Mouse (Mus musculus) hindbrain, embryonic 13.5 days (tissue): Measurements from ENCODE around the gene Qsox1. TPM values are rescaled to one million over a fixed set of nuclear protein-coding genes. Genes with fewer than 3 reads are reported as not detected.

Source experiments
- ATAC-seq: fragments of 200-750 bp; cut with Nextera tagmentation; 2 replicates; pipeline ENCODE4 v1.8.0; 2017; ENCODE audit warnings: moderate TSS enrichment; ENCODE audit not compliant: low FRiP score
- H3K27ac ChIP-seq: fragments of 300-500 bp; sonication (generic); 2 replicates; pipeline ENCODE4 v1.5.1; 2015; ENCODE audit warnings: inconsistent platforms, mild to moderate bottlenecking, moderate library complexity
- H3K27me3 ChIP-seq: fragments of 300-500 bp; sonication (generic); 2 replicates; pipeline ENCODE4 v1.6.1; 2015; ENCODE audit warnings: mild to moderate bottlenecking, inconsistent platforms
- H3K36me3 ChIP-seq: fragments of 300-500 bp; sonication (generic); 2 replicates; pipeline ENCODE4 v1.6.1; 2015; ENCODE audit warnings: mild to moderate bottlenecking, inconsistent platforms
- H3K4me1 ChIP-seq: fragments of 300-500 bp; sonication (generic); replicated peaks from 2 replicates; pipeline ENCODE4 v1.6.1; 2015; ENCODE audit warnings: inconsistent platforms
- H3K4me2 ChIP-seq: fragments of 300-500 bp; sonication (generic); 2 replicates; pipeline ENCODE4 v1.6.1; 2015; ENCODE audit warnings: inconsistent platforms, mild to moderate bottlenecking, moderate library complexity
- H3K4me3 ChIP-seq: fragments of 300-500 bp; sonication (generic); 2 replicates; pipeline ENCODE4 v1.5.1; 2015; ENCODE audit warnings: mild to moderate bottlenecking, inconsistent platforms
- H3K9ac ChIP-seq: fragments of 300-500 bp; sonication (generic); 2 replicates; pipeline ENCODE4 v1.6.1; 2015; ENCODE audit warnings: mild to moderate bottlenecking, inconsistent platforms
- H3K9me3 ChIP-seq: fragments of 300-500 bp; sonication (generic); 2 replicates; pipeline ENCODE4 v1.6.1; 2016; ENCODE audit warnings: inconsistent platforms
- WGBS: fragments of 180-500 bp; shearing (Covaris S2); methylation state at CpG from one replicate; pipeline ENCODE4 v1.1.7; 2015; 5-methylcytosine and 5-hydroxymethylcytosine counted together
- polyA plus RNA-seq: library from polyadenylated mRNA; unstranded; fragments of >200 nt; fragmentation: Nextera tagmentation; extraction: Ambion mirVana; gene quantifications from 2 replicates; pipeline ENCODE4 v1.2.1, GENCODE M21; 2015

Qsox1 gene
- polyA plus RNA-seq, 1 experiment from 2014 or later: 25.3 TPM

GRCm38 (mm10) chr1:155758711-155759110 is 54.0 kb downstream of the Qsox1 start:
- no peak overlapping the region for H3K9ac ChIP-seq
- 56% methylated on average over 4 of the region's 4 CpGs for WGBS
- ATAC-seq: no peak
- no peak overlapping the region for H3K4me2 ChIP-seq
- H3K4me1 ChIP-seq: peaks cover 2% of the 10 kb centered on the region; the same call in 1 of the 2 replicates
- no peak overlapping the region for H3K4me3 ChIP-seq
- peaks cover 72% of the 10 kb centered on the region for H3K27me3 ChIP-seq
- H3K36me3 ChIP-seq: no peaks in the 10 kb centered on the region
- H3K27ac ChIP-seq: no peak overlapping the region
- H3K9me3 ChIP-seq: no peaks in the 10 kb centered on the region

- no peaks in the 10 kb centered on the region for H3K9me3 ChIP-seq
- H3K36me3 ChIP-seq: no peaks in the 10 kb centered on the region
- peaks cover 75% of the 10 kb centered on the region for H3K27me3 ChIP-seq
- no peak overlapping the region for H3K4me2 ChIP-seq
- no peak overlapping the region for H3K27ac ChIP-seq
- peaks cover 2% of the 10 kb centered on the region; the same call in 1 of the 2 replicates for H3K4me1 ChIP-seq
- no peak overlapping the region for H3K4me3 ChIP-seq
- ATAC-seq: no peak
- WGBS: 54% methylated on average over 7 of the region's 7 CpGs
- H3K9ac ChIP-seq: no peak overlapping the region
Observed at GRCm38 (mm10) chr1:155757621-155758020, 55.1 kb downstream of the Qsox1 start.

GRCm38 (mm10) chr1:155753411-155753810 is 59.3 kb downstream of the Qsox1 start:
- no peak overlapping the region for H3K27ac ChIP-seq
- no peak overlapping the region for H3K4me2 ChIP-seq
- no peak overlapping the region for H3K4me3 ChIP-seq
- peaks cover 82% of the 10 kb centered on the region for H3K27me3 ChIP-seq
- WGBS: 79% methylated on average over 9 of the region's 9 CpGs
- no peak overlapping the region for H3K9ac ChIP-seq
- H3K9me3 ChIP-seq: no peaks in the 10 kb centered on the region
- H3K36me3 ChIP-seq: no peaks in the 10 kb centered on the region
- ATAC-seq: no peak
- H3K4me1 ChIP-seq: peaks cover 13% of the 10 kb centered on the region

GRCm38 (mm10) chr1:155751484-155752255 is 61.0 kb downstream of the Qsox1 start, which contains the start of gene Lhx4:
Gene Lhx4, minus strand, starts transcription at chr1:155751684.
- Histone ChIP-seq H3K9ac (no peak within 1 kb of the TSS), H3K27ac (no peak within 1 kb of the TSS), H3K36me3 (no peaks in the 10 kb centered on the region), H3K9me3 (no peaks in the 10 kb centered on the region), H3K27me3 (peaks cover 85% of the 10 kb centered on the region), H3K4me2 (no peak within 1 kb of the TSS), H3K4me3 (no peak within 1 kb of the TSS), H3K4me1 (peaks cover 16% of the 10 kb centered on the region)
- WGBS: 60% methylated on average over 6 of the region's 6 CpGs
- no peak for ATAC-seq

DNA sequence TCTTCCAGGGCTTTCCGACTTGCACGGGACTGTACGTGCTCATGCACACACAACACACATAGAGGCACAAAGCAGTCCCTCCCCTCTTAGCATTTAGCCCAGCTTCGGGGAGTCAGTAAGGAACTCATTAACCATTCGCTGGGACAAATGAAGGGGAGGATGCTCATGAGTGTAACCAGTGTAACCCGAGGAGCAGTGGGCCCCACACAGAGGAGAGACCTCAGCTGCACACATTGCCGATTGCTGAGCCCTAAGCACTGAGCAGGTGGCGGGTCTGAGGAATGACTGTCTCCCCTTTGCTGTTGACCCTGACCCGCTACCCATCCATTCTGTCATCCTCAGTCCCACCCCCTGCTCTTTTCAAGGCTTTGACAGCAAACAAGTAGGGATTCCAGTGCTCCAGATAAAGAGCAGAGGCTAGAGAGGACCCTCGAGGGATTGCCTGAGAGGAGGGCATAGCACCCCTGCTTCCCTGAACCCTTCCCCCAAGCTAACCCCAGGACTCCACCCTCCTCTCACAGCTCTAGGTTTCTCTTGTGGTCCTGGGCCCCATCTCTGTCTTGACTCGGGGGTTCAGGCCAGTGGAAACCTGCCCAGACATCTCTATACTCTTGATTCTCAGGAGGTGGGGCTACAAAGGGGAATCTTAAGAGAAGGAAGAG is 62.0 kb downstream of the Qsox1 start:
- Histone ChIP-seq H3K27me3 (peaks cover 95% of the 10 kb centered on the region), H3K27ac (no peak overlapping the region), H3K4me3 (no peak overlapping the region), H3K9ac (no peak overlapping the region), H3K4me2 (no peak overlapping the region), H3K36me3 (no peaks in the 10 kb centered on the region), H3K9me3 (no peaks in the 10 kb centered on the region), H3K4me1 (peaks cover 17% of the 10 kb centered on the region)
- no peak; the same call in 1 of the 2 replicates for ATAC-seq
- 8% methylated on average over 11 of the region's 11 CpGs for WGBS

GRCm38 (mm10) chr1:155747911-155748310 is 64.8 kb downstream of the Qsox1 start:
- no peak for ATAC-seq
- no peaks in the 10 kb centered on the region for H3K9me3 ChIP-seq
- peaks cover 19% of the 10 kb centered on the region for H3K4me1 ChIP-seq
- H3K27ac ChIP-seq: no peak overlapping the region
- no peak overlapping the region for H3K4me2 ChIP-seq
- WGBS: 78% methylated on average over 5 of the region's 5 CpGs
- H3K36me3 ChIP-seq: no peaks in the 10 kb centered on the region
- H3K27me3 ChIP-seq: peaks cover 93% of the 10 kb centered on the region
- no peak overlapping the region for H3K4me3 ChIP-seq
- no peak overlapping the region for H3K9ac ChIP-seq

DNA sequence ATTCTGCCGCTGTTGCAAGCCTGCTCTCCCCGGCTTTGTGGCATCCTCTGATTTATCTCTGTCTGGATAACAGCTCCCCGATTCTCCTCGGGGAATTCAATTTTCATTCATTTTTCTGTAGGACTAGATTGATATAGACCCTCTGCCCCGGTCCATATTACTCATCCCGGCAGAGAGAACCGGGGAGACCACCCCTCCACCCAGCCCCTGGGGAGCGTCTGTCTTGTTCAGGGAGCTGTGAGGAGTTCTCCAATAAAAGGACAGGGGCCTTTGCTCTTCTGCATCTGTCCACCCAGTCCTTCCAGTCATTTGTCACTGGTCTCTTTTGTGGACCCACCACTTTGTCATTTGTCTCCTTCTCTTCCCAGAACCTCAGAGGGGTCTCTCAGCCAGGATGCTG is 65.7 kb downstream of the Qsox1 start:
- H3K27me3 ChIP-seq: peaks cover 93% of the 10 kb centered on the region
- no peaks in the 10 kb centered on the region for H3K36me3 ChIP-seq
- ATAC-seq: no peak
- H3K27ac ChIP-seq: no peak overlapping the region
- no peak overlapping the region for H3K9ac ChIP-seq
- no peaks in the 10 kb centered on the region for H3K9me3 ChIP-seq
- no peak overlapping the region for H3K4me2 ChIP-seq
- H3K4me1 ChIP-seq: peaks cover 28% of the 10 kb centered on the region
- H3K4me3 ChIP-seq: no peak overlapping the region
- WGBS: 8% methylated on average over 8 of the region's 8 CpGs

- no peaks in the 10 kb centered on the region for H3K9me3 ChIP-seq
- H3K27ac ChIP-seq: no peak overlapping the region; the same call in 1 of the 2 replicates
- peak; percentile 57 for ATAC-seq
- WGBS: under 1% methylated on average over 81 of the region's 81 CpGs
- peak overlapping the region; percentile 38 for H3K4me3 ChIP-seq
- H3K4me2 ChIP-seq: peak overlapping the region; percentile 64
- H3K36me3 ChIP-seq: no peaks in the 10 kb centered on the region
- H3K27me3 ChIP-seq: peaks cover 93% of the 10 kb centered on the region
- H3K9ac ChIP-seq: peak overlapping the region; percentile 43; the same call in 1 of the 2 replicates
- peaks cover 33% of the 10 kb centered on the region for H3K4me1 ChIP-seq
Observed at GRCm38 (mm10) chr1:155742411-155743363, 70.0 kb downstream of the Qsox1 start.

- H3K4me2 ChIP-seq: peak overlapping the region; percentile 64
- H3K4me3 ChIP-seq: peak overlapping the region; percentile 38
- H3K9ac ChIP-seq: 0 out of 2 replicates have a peak overlapping the region, but pooled peaks have one; percentile 49
- H3K4me1 ChIP-seq: peaks cover 35% of the 10 kb centered on the region
- H3K9me3 ChIP-seq: no peaks in the 10 kb centered on the region
- no peak overlapping the region for H3K27ac ChIP-seq
- peak; percentile 71 for ATAC-seq
- under 1% methylated on average over 25 of the region's 26 CpGs for WGBS
- H3K36me3 ChIP-seq: no peaks in the 10 kb centered on the region
- peaks cover 93% of the 10 kb centered on the region for H3K27me3 ChIP-seq
Observed at GRCm38 (mm10) chr1:155741988-155742387, 70.7 kb downstream of the Qsox1 start.

DNA sequence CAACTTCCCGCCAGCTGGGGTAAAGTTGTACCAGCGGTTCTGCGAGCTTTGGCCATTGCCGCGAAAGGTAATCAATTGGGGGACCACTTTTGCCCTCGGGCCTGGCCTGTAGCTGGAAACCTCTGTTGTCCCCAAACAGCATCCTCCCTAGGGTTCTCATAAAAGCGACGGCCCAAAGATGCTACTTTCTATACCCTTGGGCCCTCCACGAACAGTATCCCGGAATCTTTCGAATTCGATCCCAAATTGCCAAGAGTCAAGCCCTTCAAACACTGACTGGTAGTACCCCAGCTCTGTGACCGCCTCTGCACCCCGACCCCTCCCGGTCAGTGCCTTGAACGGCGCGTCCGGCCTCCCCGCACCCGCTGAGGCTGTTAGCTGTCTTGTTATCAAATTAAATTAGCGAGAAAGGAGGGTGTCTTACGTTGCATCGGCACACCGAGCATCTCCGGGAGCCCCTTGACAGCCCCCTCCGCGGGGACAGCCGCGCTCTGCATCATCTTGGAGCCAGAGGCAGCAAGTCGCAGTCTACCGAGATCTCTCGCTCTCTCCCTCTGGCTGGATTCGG is 71.2 kb downstream of the Qsox1 start:
- H3K36me3 ChIP-seq: no peaks in the 10 kb centered on the region
- peak; percentile 14; the same call in 1 of the 2 replicates for ATAC-seq
- H3K27ac ChIP-seq: no peak overlapping the region
- peak overlapping the region; percentile 49; the same call in 1 of the 2 replicates for H3K9ac ChIP-seq
- H3K4me1 ChIP-seq: peaks cover 31% of the 10 kb centered on the region
- WGBS: under 1% methylated on average over 34 of the region's 34 CpGs
- H3K4me3 ChIP-seq: peak overlapping the region; percentile 38
- H3K9me3 ChIP-seq: no peaks in the 10 kb centered on the region
- H3K27me3 ChIP-seq: peaks cover 93% of the 10 kb centered on the region
- H3K4me2 ChIP-seq: peak overlapping the region; percentile 64

DNA sequence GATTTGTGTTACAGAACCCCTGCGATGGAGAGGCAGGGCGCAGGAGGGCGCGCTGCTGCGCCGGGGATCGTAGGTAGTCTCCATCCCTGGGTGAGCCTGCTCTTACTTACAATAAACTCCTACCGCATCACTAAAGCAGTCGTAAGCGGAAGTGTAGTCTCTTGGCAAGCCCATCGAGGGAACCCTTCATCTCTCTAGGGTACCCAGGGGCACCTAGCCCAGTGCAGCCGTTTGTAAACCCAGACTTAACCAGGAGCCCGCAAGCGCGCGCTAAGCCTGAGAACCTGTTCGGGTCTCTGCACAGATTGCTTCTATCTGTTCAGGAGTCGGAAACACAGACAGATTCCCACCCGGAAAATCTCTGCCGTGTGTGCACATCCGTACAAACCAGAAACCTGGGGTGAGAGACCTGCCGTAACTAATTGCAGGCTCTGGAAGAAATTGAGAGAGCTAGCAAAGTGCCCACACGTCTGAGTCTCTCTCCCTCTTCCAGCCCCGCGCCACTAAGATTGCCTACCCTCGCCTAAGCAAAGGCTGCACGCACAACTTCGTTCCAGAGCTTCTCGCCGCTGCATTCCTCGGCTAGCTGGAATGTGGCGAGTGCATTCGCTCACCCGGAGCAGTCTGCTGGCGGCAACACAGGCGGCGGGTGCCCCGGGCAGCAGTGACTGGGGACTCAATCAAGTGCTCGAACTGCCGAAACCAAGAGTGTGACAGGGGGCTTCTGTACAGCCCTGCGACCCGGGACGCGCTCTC is 71.9 kb downstream of the Qsox1 start:
- under 1% methylated on average over 44 of the region's 44 CpGs for WGBS
- no peak for ATAC-seq
- peaks cover 31% of the 10 kb centered on the region for H3K4me1 ChIP-seq
- no peaks in the 10 kb centered on the region for H3K9me3 ChIP-seq
- peaks cover 93% of the 10 kb centered on the region for H3K27me3 ChIP-seq
- H3K9ac ChIP-seq: no peak overlapping the region
- peak overlapping the region; percentile 38 for H3K4me3 ChIP-seq
- no peaks in the 10 kb centered on the region for H3K36me3 ChIP-seq
- H3K27ac ChIP-seq: no peak overlapping the region
- peak overlapping the region; percentile 64 for H3K4me2 ChIP-seq
